Mouse (Mus musculus): Measurements from ENCODE around the gene Sobp. TPM values are rescaled to one million over a fixed set of nuclear protein-coding genes. Genes with fewer than 3 reads are reported as not detected.

Sobp gene
- polyA plus RNA-seq, 1 experiment: not detected

- H3K27ac ChIP-seq (ENCODE audit: insufficient read depth, low read depth, low read length): no peak overlapping the region
- no peak overlapping the region for H3K4me3 ChIP-seq (ENCODE audit: insufficient read depth, low read depth, low read length)
- no peak for TF ChIP-seq POLR2A (IDR thresholded peaks at IDR 0.05; ENCODE audit: insufficient read depth, low read depth, low read length)
- TF ChIP-seq CTCF (IDR thresholded peaks at IDR 0.05; ENCODE audit: insufficient read depth, low read depth, low read length): no peak
- WGBS: 92% methylated on average over 6 of the region's 6 CpGs
- peaks cover 10% of the 10 kb centered on the region for H3K4me1 ChIP-seq (ENCODE audit: control insufficient read depth, insufficient read depth, low read length)
Measured at GRCm38 (mm10) chr10:43086888-43087287, 87.4 kb downstream of the Sobp start.

GRCm38 (mm10) chr10:43084087-43084366, 90.3 kb downstream of the Sobp start:
- 51% methylated on average over 6 of the region's 6 CpGs for WGBS
- TF ChIP-seq CTCF (IDR thresholded peaks at IDR 0.05; ENCODE audit: insufficient read depth, low read depth, low read length) (no peak), POLR2A (IDR thresholded peaks at IDR 0.05; ENCODE audit: insufficient read depth, low read depth, low read length) (no peak)
- no peak overlapping the region for H3K4me3 ChIP-seq (ENCODE audit: insufficient read depth, low read depth, low read length)
- H3K4me1 ChIP-seq (ENCODE audit: control insufficient read depth, insufficient read depth, low read length): peaks cover 16% of the 10 kb centered on the region
- H3K27ac ChIP-seq (ENCODE audit: insufficient read depth, low read depth, low read length): no peak overlapping the region

DNA sequence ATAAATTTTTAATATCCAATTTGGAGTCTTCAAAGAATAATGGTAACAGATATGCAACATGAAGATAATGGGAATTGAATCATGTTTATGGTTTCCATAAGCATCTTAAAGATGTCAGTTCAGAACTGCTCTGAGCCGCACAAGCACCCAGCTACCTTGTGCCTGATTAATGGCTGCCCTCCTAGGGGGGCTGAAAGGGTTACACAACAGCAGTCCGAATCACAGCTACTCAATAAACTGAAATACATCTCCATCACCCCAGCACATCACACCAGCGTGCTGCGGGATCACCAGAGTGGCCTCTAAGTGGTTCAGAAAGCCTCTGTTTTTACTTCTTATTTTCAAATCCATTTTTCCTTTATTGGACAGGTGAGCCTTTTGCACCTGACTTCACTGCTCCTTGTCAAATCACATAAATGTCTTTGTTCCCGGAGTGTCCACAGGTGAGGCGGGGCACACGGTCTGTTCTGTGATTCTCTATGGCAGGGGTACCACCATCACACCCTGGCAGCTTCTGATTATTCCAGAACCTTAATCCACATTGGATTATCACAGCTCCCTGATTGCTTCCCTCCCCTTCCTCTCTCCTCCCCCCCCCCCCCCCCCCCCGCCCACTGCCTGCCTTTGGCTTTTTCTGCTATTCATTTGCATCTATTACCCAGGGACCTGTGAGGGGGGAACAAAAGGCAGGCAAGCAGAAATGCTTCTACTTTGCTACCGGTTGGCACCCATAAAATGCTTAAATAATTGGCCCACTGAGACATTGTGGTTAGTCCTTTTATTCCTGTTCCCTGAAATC, 90.8 kb downstream of the Sobp start:
- Histone ChIP-seq H3K27ac (ENCODE audit: insufficient read depth, low read depth, low read length) (no peak overlapping the region), H3K4me1 (ENCODE audit: control insufficient read depth, insufficient read depth, low read length) (peaks cover 16% of the 10 kb centered on the region), H3K4me3 (ENCODE audit: insufficient read depth, low read depth, low read length) (no peak overlapping the region)
- WGBS: 64% methylated on average over 9 of the region's 9 CpGs
- TF ChIP-seq POLR2A (IDR thresholded peaks at IDR 0.05; ENCODE audit: insufficient read depth, low read depth, low read length) (no peak), CTCF (IDR thresholded peaks at IDR 0.05; ENCODE audit: insufficient read depth, low read depth, low read length) (no peak)

DNA sequence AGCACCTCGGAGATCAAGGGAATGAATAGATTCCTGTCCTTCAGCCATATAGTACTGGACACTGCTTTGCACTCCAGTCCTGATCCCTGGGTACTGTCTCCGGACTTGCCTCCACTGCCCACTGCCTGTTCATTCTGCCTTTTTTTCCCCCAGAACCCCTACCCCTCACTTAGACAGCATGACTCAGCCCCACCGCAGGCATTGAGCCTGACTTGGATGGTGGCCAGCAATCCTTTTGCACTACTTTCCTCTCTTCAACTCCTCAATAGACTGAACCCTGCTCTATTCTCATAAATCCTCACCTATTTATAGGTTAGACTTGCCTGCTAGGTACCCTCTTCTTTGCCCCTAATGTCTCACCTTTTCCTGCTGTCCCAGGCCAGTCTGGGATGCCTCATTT, 93.0 kb downstream of the Sobp start:
- TF ChIP-seq POLR2A (IDR thresholded peaks at IDR 0.05; ENCODE audit: insufficient read depth, low read depth, low read length) (no peak), CTCF (IDR thresholded peaks at IDR 0.05; ENCODE audit: insufficient read depth, low read depth, low read length) (no peak)
- WGBS: 27% methylated on average over 3 of the region's 3 CpGs

DNA sequence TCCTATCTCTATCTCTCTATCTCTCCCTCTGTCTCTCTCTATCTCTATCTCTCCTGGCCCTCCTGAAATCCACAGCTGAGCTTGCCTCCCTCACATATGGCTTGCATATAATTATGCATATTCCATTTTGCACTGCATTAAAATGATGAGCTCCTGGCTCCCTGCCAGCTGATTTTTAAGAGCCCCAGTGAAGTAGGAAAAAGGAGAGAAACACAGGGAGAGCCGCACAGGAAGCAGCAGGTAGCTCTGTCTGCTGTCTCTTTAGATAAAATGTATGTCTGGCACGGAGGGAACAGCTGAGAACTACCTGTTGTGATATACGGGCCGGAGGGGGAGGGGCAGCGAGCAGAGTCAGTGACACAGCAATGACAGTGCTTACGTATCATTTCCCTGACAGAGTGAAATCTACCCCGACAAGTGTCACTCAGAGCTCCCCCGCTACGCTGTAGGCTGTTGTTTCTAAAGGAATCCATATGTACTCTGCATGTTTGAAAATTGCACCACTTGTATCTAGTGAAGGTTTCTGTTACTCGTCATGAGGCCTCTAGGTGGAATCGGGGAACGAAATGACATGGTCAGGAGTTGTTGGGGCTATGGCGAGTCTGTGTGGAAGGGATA, 98.7 kb downstream of the Sobp start:
- H3K4me3 ChIP-seq (ENCODE audit: insufficient read depth, low read depth, low read length): no peak overlapping the region
- TF ChIP-seq CTCF (IDR thresholded peaks at IDR 0.05; ENCODE audit: insufficient read depth, low read depth, low read length) (no peak), POLR2A (IDR thresholded peaks at IDR 0.05; ENCODE audit: insufficient read depth, low read depth, low read length) (no peak)
- no peak overlapping the region for H3K27ac ChIP-seq (ENCODE audit: insufficient read depth, low read depth, low read length)
- H3K4me1 ChIP-seq (ENCODE audit: control insufficient read depth, insufficient read depth, low read length): peaks cover 18% of the 10 kb centered on the region
- 80% methylated on average over 13 of the region's 13 CpGs for WGBS

More for the DNA sequence above, 93.0 kb downstream of the Sobp start:
- H3K4me1 ChIP-seq (ENCODE audit: control insufficient read depth, insufficient read depth, low read length): peaks cover 16% of the 10 kb centered on the region
- H3K4me3 ChIP-seq (ENCODE audit: insufficient read depth, low read depth, low read length): no peak overlapping the region
- peak overlapping the region; percentile 31; the same call in 1 of the 2 replicates for H3K27ac ChIP-seq (ENCODE audit: insufficient read depth, low read depth, low read length)

- H3K4me3 ChIP-seq (ENCODE audit: insufficient read depth, low read depth, low read length): no peak overlapping the region
- peaks cover 19% of the 10 kb centered on the region for H3K4me1 ChIP-seq (ENCODE audit: control insufficient read depth, insufficient read depth, low read length)
- peak overlapping the region; percentile 64; the same call in 1 of the 2 replicates for H3K27ac ChIP-seq (ENCODE audit: insufficient read depth, low read depth, low read length)
- 57% methylated on average over 8 of the region's 8 CpGs for WGBS
- TF ChIP-seq CTCF (IDR thresholded peaks at IDR 0.05; ENCODE audit: insufficient read depth, low read depth, low read length): no peak
- no peak for TF ChIP-seq POLR2A (IDR thresholded peaks at IDR 0.05; ENCODE audit: insufficient read depth, low read depth, low read length)
Measured at GRCm38 (mm10) chr10:43073281-43073680, 101.0 kb downstream of the Sobp start.

- TF ChIP-seq POLR2A (IDR thresholded peaks at IDR 0.05; ENCODE audit: insufficient read depth, low read depth, low read length): no peak
- TF ChIP-seq CTCF (IDR thresholded peaks at IDR 0.05; ENCODE audit: insufficient read depth, low read depth, low read length): no peak
- Histone ChIP-seq H3K4me3 (ENCODE audit: insufficient read depth, low read depth, low read length) (no peak overlapping the region; the same call in 1 of the 2 replicates), H3K27ac (ENCODE audit: insufficient read depth, low read depth, low read length) (peak overlapping the region; percentile 78), H3K4me1 (ENCODE audit: control insufficient read depth, insufficient read depth, low read length) (peaks cover 16% of the 10 kb centered on the region)
- WGBS: 42% methylated on average over 6 of the region's 6 CpGs
Measured at GRCm38 (mm10) chr10:43070893-43071292, 103.4 kb downstream of the Sobp start.

GRCm38 (mm10) chr10:43065331-43065730, 109.0 kb downstream of the Sobp start:
- Histone ChIP-seq H3K4me1 (ENCODE audit: control insufficient read depth, insufficient read depth, low read length) (no peaks in the 10 kb centered on the region), H3K4me3 (ENCODE audit: insufficient read depth, low read depth, low read length) (no peak overlapping the region), H3K27ac (ENCODE audit: insufficient read depth, low read depth, low read length) (no peak overlapping the region)
- WGBS: 91% methylated on average over 7 of the region's 7 CpGs
- no peak for TF ChIP-seq POLR2A (IDR thresholded peaks at IDR 0.05; ENCODE audit: insufficient read depth, low read depth, low read length)
- TF ChIP-seq CTCF (IDR thresholded peaks at IDR 0.05; ENCODE audit: insufficient read depth, low read depth, low read length): no peak

GRCm38 (mm10) chr10:43061519-43062105, 112.7 kb downstream of the Sobp start:
- no peak overlapping the region for H3K27ac ChIP-seq (ENCODE audit: insufficient read depth, low read depth, low read length)
- 91% methylated on average over 11 of the region's 11 CpGs for WGBS
- H3K4me3 ChIP-seq (ENCODE audit: insufficient read depth, low read depth, low read length): no peak overlapping the region
- no peaks in the 10 kb centered on the region for H3K4me1 ChIP-seq (ENCODE audit: control insufficient read depth, insufficient read depth, low read length)
- TF ChIP-seq CTCF (IDR thresholded peaks at IDR 0.05; ENCODE audit: insufficient read depth, low read depth, low read length): no peak
- TF ChIP-seq POLR2A (IDR thresholded peaks at IDR 0.05; ENCODE audit: insufficient read depth, low read depth, low read length): no peak

Data from olfactory bulb, adult 2 months (tissue).